Mouse (Mus musculus): ENCODE measurements at regions not wholly inside any gene's neighbourhood (a gene's known extent, or its start where the extent isn't known, plus 50 kb on each side); places are given as distances from the start of the nearest gene placed in this dataset.

DNA sequence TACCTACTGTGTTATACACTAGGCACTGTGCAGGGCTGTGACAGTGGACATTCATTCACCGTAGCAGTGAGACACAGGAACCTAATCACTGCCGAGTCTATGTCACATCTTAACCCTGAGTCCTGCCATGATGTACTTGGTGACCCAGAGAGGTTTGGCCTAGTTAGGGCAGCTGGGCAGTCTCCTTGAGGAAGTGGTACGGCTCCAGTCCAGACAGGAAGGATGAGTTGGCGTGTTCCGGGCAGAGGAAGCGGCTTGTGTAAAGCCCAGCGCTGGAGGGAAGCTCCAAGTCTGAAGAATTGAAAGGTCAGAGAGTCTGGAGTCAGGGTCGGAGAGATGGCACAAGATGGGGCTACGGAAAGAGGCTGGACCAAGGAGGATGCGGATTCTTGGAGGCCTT lies 99.4 kb upstream of the Smim15 start:
- ATAC-seq (ENCODE audit: extremely low read depth, insufficient number of reproducible peaks, low FRiP score, poor library complexity, severe bottlenecking): peak; percentile 73; the same call in 1 of the 2 replicates

GRCm38 (mm10) chr13:107942979-107943378 lies 101.3 kb upstream of the Smim15 start:
- no peak for ATAC-seq (ENCODE audit: extremely low read depth, insufficient number of reproducible peaks, low FRiP score, poor library complexity, severe bottlenecking)

DNA sequence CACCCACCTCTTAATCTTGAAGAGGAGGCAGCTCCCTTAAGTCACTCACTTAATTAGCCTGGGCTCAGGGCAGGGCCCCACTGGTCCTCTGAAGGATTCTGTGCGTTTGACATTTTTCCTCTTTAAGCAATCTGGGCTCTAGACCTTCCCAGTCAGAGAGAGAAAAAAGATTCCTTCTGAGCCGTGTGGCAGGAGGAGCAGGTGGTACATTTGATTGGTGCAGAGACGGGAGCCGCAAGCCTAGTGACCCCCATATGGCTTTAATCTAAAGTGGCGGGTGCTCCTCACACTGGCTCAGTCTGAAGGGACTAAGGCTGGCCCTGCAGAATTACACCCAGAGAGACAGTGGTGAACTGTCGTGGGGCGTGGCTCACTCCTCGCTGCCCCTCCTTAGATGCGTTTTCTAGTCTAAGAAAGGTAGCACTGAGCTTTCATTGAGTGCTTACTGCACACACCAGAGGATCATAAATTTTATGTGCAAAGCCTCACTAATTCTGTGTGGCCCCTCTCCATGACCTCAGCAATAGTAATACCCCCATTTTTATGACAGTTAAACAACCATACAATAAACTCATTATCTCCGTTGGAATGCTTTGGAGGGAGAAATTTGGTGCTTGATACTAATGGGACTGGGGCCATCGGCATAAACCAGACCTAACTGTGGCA lies 101.8 kb upstream of the Smim15 start:
- ATAC-seq (ENCODE audit: extremely low read depth, insufficient number of reproducible peaks, low FRiP score, poor library complexity, severe bottlenecking): no peak

DNA sequence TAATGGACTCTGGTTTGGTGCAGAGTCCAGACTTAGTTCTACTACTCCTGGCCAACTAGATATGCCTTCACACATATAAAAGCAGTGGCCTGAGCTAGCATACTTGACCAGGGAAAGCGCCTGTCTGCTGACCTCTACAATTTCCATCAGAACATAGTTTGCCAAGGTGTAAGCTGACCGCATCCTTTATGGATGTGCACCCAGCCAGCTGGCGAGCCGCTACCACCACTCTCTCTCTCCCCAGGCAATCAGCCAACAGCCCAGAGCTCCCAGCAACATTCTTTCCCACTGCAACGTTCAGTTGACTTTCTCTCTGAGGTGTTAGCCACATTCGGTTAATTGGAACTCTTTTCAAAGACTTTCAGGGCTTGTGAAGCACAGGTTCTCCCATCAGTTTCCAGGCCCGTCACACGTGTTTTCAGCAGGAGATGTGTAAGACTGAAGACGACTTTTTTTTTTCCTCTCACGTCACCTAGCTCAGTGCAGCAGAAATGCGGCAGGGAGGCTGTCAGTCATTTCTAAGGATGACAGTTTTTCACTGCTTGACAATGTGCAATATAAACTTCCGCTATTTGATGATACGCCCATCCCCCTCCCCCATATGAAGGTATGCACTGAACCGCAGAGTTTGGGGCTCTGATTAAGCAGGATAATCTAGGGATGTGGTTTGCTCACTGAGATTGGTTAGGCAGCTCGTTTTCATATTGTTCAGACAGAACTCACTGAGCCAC lies 104.2 kb upstream of the Smim15 start:
- no peak for ATAC-seq (ENCODE audit: extremely low read depth, insufficient number of reproducible peaks, low FRiP score, poor library complexity, severe bottlenecking)

DNA sequence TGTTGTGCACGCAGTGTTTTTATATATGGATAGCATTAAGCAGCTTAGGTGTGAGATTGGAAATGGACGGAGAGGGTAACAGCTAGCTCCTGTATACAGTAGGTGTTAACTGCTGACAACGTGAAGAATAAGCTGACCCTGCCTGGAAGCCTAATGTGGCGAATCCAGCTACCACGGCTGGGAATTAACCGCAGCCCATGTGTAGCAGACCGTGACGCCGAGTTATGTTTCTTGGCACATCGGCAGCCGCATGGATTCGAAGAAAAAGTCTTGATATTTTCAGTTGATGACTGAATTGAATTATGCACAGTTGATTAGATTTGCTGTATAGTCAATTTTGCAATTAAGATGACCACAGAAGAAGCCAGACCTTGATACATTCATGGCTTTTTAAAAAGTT lies 108.6 kb upstream of the Smim15 start:
- ATAC-seq (ENCODE audit: extremely low read depth, insufficient number of reproducible peaks, low FRiP score, poor library complexity, severe bottlenecking): no peak

GRCm38 (mm10) chr13:107934691-107935090 lies 109.6 kb upstream of the Smim15 start:
- no peak for ATAC-seq (ENCODE audit: extremely low read depth, insufficient number of reproducible peaks, low FRiP score, poor library complexity, severe bottlenecking)

GRCm38 (mm10) chr13:107933598-107934571 lies 110.4 kb upstream of the Smim15 start:
- no peak for ATAC-seq (ENCODE audit: extremely low read depth, insufficient number of reproducible peaks, low FRiP score, poor library complexity, severe bottlenecking)

DNA sequence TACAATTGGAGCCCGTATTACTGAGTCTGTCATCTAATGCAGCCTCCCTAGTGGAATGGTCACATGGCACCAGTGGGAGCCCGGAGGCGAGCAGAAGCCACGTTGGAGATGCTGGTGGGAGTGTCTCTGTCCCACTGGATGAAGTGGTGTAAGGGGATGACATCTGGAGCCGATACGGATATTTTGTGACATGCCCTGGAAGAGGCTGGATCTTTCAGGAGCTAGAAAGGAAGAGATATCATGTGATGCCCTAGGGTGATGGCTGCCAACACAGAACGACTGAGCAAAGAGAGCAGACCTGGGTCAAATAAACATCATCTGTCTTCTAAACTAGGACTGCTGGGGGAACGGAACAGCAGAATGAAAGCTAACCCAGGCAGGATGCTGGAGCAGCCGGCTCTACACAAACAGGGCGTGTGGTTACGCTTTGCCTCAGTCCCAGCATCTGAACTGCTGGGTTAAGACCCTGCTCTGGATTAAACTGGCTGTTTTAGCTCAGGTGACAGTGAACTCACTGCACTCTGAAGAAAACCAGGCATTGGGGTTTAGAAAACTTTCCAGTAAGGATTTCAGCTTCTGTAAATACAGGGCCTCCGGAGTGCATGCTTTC lies 111.7 kb upstream of the Smim15 start:
- ATAC-seq (ENCODE audit: extremely low read depth, insufficient number of reproducible peaks, low FRiP score, poor library complexity, severe bottlenecking): no peak

GRCm38 (mm10) chr13:107931216-107931615 lies 113.0 kb upstream of the Smim15 start:
- no peak for ATAC-seq (ENCODE audit: extremely low read depth, insufficient number of reproducible peaks, low FRiP score, poor library complexity, severe bottlenecking)

DNA sequence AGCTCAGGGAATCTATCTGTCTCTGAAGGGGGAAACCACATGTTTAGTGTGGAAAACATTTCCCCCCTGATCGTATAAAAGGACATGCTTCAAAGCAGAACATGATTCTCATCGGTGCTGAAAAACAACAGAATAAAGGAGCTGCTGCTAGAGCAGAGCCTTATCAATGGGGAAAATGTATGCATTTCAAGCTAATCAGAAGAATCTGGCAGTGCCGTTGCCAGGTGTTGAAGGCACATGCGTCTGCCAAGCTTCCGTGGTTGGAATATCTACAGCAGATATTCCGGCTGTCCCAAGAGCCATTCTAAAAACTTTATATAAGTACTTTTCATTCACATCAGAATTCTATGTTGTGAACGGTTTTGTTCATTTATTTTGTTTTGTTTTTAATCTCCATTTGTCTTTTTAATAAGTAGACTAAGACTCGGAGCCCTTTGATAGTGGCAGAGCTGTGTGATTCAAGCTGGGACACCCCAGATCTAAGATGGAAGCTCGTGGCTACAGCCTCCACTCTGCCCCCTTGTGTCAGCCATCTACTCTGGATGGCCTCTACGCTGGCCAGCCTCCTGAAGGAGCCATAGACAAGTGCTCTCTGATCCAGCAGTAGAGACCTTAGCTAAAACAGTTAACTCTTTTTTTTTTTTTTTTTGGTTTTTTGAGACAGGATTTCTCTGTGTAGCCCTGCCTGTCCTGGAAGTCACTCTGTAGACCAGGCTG lies 116.6 kb upstream of the Smim15 start:
- ATAC-seq (ENCODE audit: extremely low read depth, insufficient number of reproducible peaks, low FRiP score, poor library complexity, severe bottlenecking): peak; percentile 61; the same call in 1 of the 2 replicates

DNA sequence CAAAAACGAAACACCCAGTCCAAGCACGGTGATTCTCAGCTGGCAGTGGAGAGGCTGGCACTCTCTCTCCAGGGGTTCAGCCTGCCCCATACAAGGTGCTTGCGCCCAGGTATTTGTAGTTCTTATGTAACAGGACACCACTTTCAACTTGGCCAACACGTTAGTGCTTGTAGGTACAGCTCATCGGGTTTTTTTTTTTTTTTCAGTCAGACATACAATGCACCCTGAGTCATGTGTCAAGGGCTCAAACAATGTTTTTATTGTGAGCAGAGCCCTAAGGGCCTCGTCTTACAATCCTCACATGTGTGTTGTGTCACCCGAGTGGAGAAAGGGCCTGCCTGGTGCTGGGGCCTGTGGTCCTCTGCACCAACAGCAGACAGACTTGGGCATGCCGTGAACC lies 118.8 kb upstream of the Smim15 start:
- no peak for ATAC-seq (ENCODE audit: extremely low read depth, insufficient number of reproducible peaks, low FRiP score, poor library complexity, severe bottlenecking)

GRCm38 (mm10) chr13:107923129-107924114 lies 120.8 kb upstream of the Smim15 start:
- no peak for ATAC-seq (ENCODE audit: extremely low read depth, insufficient number of reproducible peaks, low FRiP score, poor library complexity, severe bottlenecking)

GRCm38 (mm10) chr13:107919403-107919802 lies 124.8 kb upstream of the Smim15 start:
- no peak for ATAC-seq (ENCODE audit: extremely low read depth, insufficient number of reproducible peaks, low FRiP score, poor library complexity, severe bottlenecking)

GRCm38 (mm10) chr13:107918478-107918877 lies 125.8 kb upstream of the Smim15 start:
- no peak for ATAC-seq (ENCODE audit: extremely low read depth, insufficient number of reproducible peaks, low FRiP score, poor library complexity, severe bottlenecking)

DNA sequence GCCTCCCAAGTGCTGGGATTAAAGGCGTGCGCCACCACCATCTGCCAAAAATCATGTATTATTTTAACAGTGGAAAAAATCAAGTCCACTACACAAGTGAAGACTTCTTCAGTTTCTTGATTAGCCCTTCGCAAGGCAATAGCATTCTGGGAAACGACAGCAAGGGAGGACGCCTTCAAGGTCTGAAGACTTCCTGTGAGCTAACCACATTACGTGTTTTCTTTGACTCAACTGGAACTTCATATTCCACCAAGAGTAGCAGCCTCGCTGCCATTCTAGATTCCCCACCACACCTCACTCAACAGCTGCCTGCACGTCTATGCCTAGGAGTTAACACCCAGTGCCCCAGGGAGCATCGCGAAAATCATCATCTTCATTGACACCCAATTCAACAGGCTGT lies 126.2 kb upstream of the Smim15 start:
- ATAC-seq (ENCODE audit: extremely low read depth, insufficient number of reproducible peaks, low FRiP score, poor library complexity, severe bottlenecking): no peak

GRCm38 (mm10) chr13:107917564-107917963 lies 126.7 kb upstream of the Smim15 start:
- ATAC-seq (ENCODE audit: extremely low read depth, insufficient number of reproducible peaks, low FRiP score, poor library complexity, severe bottlenecking): no peak

- ATAC-seq (ENCODE audit: extremely low read depth, insufficient number of reproducible peaks, low FRiP score, poor library complexity, severe bottlenecking): no peak
Observed at GRCm38 (mm10) chr13:107910125-107910524, 134.1 kb upstream of the Smim15 start.

Measured in neutrophil, adult 5-6 weeks (primary cell).